Mouse (Mus musculus): ENCODE results near the gene Rfx4. TPM values are rescaled to one million over a fixed set of nuclear protein-coding genes. Genes with fewer than 3 reads are reported as not detected.
A peak's percentile ranks its signal among the peaks of the same experiment; 100 is the strongest.

Rfx4 gene
- total RNA-seq, 2 experiments from 2014 or later: not detected

DNA sequence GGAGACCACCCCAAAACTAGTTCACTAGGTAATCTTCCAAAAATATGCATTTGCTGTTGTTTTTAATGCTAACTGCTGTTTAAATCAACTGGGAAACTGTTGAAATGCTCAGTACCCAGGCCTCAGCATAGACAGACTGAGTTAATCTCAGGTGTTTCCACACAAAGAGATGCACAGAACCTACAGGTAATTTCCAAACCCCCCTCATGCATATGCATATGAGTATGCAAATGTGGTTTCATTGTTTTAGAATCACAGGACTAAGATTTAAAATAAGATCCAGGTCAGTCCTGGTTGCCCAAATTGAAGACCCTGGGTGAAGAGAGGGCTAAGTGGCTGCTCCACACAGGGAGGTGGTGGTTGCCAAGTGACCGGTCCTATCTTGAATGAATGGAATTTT is 157.3 kb downstream of the Rfx4 start:
- no peak for DNase-seq

DNA sequence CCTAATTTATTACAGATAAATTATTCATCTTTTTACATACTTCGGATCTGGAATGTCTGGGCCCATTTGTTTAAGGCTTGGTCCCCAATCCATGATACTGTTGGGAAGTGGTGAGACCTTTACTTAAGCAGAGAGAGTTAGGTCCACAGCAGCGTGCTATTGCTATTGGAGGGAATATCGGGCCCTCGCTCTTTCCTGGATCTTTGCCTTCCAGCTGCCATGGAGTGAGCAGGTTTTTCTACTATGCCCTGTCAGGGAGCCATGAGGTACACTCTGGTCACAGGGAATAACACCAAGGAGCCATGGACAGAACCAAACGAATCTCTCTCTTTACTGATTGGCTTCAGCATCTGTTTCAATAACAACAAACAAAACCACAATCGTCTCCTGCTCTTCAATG is 159.6 kb downstream of the Rfx4 start:
- DNase-seq: no peak

DNA sequence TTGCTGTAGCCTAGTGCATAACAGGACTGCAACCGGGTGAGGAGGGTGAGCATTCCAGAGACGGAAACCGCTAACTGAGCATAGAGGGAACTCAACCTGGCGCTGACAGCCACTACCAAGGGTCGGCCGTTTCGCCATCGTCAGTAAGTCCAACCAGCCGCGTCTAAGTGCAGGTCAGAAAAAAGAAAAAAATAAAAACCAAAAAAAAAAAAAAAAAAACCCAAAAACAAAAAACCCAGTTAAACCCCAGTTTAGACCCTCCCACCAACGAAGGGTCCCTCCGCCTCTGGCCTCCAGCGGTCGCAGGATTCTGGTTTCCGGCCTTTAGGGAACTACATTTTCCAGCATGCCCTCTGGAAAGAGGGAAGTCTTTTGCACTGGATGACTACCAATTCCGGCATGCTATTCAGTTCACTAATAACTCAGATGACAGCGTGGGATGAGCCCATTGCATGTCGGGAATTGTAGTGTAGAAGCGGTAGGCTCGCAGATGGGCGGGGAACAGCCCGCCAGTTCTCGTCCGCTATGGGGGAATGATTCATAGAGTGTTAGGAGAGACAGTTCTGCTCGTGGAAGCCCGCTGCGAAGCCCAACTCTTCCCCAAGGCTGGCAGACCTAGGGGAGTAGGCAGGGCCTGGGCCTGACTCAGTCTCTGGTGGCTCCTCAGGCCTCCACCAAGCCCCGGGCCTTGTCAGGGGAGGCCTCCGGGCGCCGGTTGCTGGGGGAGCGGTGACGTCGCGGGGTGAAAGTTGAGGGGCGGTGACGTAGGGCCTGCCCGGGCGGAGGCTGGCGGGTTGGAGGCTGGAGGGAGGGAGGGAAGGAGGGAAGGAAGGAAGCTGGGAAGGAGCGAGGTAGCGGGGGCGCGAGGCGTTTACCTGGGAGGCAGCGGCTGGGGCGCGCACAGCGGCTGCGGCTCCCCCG is 161.2 kb downstream of the Rfx4 start, which contains the start of gene Ric8b:
Gene Ric8b, plus strand, starts transcription at position 807 of the 921 bp plus-strand sequence.
- DNase-seq: peak; percentile 96

DNA sequence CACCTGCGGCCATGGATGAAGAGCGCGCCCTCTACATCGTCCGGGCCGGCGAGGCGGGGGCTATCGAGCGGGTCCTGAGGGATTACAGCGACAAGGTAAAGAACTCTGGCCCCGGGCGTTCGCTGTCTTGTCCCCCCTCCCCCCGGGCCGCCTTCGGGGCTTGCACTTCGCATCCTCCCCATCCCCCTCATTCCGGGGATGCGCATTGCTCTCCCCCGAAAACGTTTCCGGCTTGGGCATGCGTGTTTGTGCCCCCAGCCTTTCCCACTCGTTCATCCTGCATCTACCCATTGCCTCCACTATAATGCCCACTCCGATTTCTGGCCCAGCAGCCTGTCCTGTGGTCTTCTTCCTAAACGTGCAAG is 161.9 kb downstream of the Rfx4 start:
- DNase-seq: no peak

DNA sequence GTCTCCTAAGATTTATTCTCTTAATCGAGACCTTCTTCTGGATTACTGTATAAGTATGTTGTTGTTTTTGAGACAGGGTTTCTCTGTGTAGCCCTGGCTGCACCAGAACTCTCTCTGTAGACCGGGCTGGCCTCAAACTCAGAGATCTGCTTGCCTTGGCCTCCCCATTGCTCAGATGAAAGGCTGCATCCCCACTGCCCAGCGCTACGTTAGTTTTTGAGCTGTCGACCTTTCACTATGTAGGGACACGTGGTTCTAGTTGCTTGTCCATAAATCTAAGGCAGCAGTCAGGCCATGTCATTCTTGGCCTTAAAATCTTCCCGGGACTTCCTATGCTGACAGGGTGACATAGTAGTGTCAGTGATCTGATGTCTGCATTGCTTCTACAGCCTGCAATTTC is 170.5 kb downstream of the Rfx4 start:
- DNase-seq: no peak

DNA sequence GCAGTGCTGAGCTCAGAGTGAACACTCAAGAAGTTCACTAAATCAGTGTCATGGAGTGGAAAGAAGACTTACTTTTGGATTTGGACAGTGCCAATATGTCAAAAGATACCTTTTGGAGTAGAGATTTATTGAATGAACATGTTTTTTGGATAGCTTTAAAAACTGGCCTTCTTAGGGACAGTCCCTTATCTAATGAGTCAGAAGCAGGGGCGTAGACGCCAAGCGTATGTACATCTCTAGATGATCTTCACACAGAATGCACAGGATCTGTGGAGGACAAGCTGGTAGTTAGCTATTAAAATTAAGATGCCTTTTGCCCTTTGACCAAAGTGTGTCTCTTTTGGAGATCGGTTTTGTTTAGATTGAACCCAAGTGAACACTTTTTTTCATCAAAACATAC is 171.0 kb downstream of the Rfx4 start:
- no peak for DNase-seq

DNA sequence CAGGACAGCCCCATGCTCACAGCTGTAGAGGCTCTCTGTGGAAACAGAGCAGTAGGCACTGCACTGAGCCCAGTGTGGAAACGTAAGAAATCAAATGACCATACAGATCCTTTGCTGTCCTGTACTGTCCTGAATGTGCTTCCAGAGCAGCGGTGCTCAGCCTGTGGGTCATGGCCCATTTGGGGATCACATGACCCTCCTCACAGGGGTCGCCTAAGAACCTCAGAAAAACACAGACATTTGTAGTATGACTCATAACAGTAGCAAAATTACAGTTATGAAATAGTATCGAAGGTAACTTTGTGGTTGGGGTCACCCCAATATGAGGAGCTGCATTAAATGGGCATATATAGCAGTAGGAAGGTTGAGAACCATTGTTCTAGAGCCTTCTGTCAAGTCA is 172.6 kb downstream of the Rfx4 start:
- DNase-seq: no peak

DNA sequence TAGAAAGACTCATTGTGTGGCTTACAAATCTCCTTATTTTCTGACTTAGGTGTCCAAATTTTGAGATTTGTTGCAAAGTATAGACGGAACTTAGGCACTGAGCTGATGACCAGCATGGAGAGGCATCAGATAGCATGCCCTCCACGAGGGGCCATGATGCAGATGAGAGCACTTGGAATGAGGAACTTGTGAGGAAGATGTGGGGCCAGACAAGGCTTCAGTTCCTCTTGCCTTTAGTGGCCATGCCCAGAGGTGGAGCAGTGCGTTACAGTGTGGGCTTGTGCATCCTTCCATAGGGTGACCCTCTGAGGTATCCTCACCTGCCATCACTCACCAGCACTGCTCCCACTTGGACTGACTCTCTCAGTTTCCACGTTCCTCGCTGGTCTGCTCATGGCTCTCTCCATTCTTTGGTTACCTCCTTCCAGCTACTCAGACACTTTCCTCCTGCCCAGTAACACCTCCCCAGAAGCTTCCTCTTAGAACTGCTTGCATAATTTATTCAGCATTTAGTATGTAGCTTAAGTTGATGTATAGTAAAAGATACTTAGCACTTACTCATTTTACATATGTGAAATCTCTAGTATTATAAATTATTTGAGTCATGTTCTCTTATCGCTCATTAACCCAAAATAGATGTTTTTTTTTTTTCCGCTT is 179.8 kb downstream of the Rfx4 start:
- no peak for DNase-seq

DNA sequence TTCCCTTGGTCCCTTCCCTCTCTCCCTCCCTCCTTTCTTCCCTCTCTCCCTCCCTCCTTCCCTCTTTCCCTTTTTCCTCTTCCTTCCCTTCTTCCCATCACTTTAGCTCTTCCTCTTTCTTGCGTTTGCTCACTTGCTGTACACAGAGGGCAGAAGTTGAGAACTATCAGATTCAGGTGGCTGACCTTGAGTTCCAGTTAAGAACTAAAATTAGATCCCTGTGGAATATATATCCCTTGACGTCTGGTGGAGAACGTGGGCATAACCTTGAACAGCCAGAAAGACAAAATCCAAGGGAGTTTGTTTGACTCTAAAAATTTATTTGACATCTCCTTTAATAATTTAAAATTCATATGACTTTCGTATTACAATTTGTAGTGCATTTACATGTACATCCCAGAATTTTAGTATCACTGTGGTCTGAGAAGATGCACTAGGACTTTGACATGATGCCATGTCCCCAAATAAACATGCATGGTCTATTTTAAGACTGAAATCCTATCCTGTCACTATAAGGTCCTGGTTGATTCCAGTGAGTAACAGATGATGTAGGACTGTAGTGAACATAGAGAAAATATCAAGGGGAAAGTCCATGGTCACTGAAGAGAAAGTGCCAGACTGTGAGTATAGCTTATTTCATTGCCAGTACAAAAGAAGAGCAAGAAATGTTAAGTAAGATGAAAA is 181.1 kb downstream of the Rfx4 start:
- DNase-seq: no peak

DNA sequence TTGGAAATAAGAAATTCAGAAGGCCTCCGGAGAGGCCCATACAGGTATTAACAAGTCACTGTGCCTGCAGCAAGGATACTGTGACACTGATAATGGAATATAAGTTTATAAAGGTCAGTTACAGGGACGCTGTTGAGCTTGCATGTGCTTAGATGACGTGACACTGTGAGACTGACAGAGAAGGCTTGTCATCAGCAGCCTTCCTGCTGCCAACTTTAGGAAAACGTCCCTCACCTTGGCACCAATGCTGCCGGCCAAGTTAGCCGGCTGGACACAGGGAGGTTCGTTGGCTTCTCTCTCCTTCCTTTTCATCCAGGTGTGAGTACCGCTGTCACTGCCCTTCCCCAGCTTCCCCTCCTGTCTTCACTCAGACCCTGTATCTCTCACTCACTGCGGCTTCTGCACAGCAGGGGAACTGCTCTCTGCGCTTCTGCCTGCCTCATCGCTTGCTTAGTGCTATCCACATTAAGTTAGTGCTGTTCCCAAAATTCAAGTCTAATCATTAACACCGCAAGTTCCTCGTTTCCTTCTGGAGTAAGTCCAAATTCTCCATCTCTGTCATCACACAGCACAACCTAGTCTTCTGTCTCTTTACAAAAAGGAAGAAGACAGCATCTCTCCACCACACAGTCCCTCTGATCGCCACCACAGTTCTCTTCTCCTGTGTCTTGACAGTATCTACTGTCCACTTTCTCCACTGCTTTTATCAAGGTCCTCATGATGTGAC is 182.4 kb downstream of the Rfx4 start:
- DNase-seq: no peak

DNA sequence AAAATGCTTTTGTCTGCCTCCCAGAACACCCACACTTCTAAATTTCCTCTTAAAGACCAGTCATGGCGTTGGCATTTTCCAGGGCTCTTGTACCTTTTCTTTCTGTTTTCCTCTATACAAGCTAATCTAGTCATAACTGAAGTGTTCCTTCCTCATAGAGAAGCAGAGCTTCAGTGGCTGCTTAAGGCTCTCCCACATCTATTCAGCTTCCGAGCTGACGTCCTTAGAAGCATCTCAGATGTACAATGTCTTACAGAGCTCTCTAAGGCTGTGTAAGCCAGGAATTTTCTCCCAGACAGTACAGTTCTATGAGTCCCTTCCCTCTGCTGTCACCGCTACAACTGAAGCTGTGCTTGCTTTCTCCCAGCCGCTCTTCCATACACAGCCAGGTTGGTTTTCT is 183.0 kb downstream of the Rfx4 start:
- DNase-seq: no peak

DNA sequence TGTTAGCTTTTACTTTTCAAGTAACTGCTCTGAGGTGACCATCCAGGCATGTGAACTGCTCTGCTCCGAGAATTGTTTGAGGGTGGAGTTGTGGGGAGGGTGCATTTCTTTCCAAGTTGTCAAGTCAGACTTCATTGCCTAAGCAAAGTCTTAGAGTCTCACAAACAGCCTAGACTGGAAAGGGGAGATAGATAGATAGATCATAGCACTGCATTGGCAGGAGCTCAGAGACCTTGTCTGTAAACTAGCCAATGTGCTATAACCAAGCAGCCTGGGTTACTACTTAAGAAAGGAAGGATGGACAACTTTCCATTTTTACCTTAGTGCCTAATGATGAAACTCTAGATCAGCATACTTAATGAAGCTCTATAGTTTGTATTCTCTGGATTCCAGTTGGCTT is 184.5 kb downstream of the Rfx4 start:
- DNase-seq: no peak

DNA sequence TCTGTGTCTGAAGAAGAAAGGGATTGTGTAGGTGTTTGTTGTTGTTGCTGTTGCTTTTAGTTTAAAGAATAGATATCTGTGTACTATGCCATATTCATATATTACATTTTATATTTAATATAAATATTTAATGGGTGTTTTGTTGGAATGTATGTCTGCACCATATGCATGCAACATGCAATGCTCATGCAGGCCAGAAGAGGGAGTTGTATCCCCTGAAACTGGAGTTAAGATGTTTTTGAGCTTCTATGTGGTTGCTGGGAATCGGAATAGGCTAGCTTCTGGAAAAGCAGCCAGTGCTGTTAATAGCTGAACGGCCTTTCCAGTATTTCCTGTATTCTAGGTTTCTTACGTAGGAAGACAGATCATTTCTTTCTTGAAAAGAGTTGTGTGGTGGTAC is 189.8 kb downstream of the Rfx4 start:
- DNase-seq: no peak

DNA sequence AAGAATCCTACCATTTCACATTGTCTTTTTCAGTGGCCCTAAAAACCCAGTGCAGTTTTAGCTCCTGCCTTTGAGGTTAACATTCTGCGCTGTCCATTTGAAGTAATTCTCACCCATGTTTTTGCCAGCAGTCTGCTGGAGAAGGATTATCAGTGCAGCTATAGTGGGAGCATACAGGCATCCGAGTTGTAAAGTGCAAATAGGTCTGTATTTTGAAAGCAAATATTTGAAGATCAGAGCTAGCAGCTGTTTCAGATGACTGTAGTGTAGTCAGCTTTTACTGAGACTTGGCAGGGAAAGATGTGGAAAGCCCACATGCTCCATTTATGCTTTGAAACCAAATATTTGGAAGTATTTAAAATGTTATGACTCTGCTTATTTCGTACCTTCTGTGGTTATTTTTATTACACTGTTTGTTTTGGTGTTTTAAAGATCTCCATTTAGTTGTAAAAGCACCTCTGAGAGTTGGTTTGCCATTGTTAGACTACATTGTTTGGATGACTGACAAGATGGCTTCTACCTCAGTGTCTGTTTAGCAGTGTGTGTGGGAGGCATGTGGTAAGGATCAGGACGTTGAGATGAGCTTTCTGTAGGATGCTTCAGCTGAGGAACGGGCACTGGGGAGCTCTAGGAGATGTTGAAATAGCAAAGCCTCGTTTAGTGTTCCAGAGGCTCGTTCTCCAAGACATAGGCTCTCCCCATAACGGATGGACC is 193.3 kb downstream of the Rfx4 start:
- no peak for DNase-seq

DNA sequence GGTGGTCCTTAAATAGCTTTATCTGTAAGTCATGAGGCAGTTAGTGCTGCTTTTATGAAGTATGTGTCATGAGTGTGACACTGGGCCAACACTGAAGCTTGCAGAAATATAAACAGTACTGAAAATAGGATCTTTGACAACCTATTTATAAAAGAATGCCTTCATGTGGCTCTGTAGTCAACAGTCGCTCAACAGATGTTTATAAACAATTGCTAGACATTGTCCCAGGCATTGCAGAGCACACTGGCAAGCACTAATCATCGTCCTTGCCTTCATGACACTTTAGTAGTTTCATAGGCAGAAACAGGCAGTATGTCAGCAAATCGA is 193.8 kb downstream of the Rfx4 start:
- DNase-seq: no peak

DNA sequence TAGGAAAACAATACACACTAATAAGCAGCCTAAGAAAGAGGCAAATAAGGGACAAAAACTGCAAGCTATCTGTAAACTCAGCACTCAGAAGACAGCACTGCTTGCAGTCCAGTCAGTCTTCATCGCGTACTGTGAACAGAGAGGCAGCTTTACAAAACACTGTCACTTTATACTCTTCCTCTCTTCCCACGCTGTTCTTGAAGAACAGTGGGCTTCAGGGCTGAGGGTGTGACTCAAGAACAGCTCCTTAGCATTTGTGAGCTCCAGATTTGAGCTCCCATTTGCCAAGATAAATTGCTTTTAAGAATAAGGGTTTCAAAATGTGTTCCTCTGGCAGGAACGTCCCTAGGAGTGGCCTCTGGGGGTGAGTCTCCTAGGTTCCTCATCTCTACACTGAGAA is 194.5 kb downstream of the Rfx4 start:
- DNase-seq: no peak

DNA sequence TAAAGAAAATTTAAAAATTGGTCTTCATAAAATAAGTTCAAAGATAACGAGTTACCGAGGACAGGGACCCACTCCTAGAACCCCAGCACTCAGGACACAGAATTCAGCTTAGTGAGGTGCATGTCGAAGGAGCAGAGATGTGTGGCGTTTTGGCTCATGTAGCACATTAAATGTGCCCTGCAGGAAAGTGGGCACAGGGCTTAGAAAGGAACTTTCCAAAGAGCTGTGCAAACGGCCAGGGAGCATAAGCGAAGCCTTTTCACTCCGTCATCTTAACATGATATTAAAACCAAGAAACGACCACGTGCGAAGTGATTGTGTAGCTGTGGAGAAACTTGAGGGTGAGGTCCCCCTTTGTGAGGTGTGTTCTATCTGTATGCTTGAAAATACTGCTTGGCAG is 198.4 kb downstream of the Rfx4 start:
- no peak for DNase-seq

Other genes with a start within 250 kb of the Rfx4 start
- 100 to 1,000 TPM; 111 to 115 TPM for gene Ckap4, start 222.0 kb upstream of the Rfx4 start, total RNA-seq (2021)
- 10 to 100 TPM; 26.4 to 33.4 TPM for gene Tcp11l2, start 179.4 kb upstream of the Rfx4 start, total RNA-seq (2021)
- 10 to 100 TPM; 13.8 to 14.9 TPM for gene Polr3b, start 133.8 kb upstream of the Rfx4 start, total RNA-seq (2021)
- gene Ric8b, start 161.6 kb downstream of the Rfx4 start, total RNA-seq (2021): 10 to 100 TPM; 19.9 to 21.2 TPM